Mouse (Mus musculus) gonadal fat pad, adult 2 months (tissue): ENCODE results near the gene Snip1. TPM values are rescaled to one million over a fixed set of nuclear protein-coding genes. Genes with fewer than 3 reads are reported as not detected.

Source experiments
- DNase-seq: peaks from one replicate; pipeline ENCODE4 v3.0.0-alpha.2; 2012; ENCODE audit warnings: low read depth
- polyA plus RNA-seq: library from polyadenylated mRNA; depleted of rRNA; stranded (reverse); fragments of >200 nt; gene quantifications from 2 replicates; pipeline ENCODE4 v1.2.3, GENCODE M21; 2012; rRNA removed

Snip1 gene
- polyA plus RNA-seq, 1 experiment: 9.1 TPM

GRCm38 (mm10) chr4:125099458-125099857 is 33.0 kb downstream of the Snip1 start:
- DNase-seq: no peak

- DNase-seq: no peak
Measured at GRCm38 (mm10) chr4:125101334-125101733, 34.9 kb downstream of the Snip1 start.

- DNase-seq: no peak
Measured at GRCm38 (mm10) chr4:125105354-125105753, 38.9 kb downstream of the Snip1 start.

GRCm38 (mm10) chr4:125114638-125115037 is 48.2 kb downstream of the Snip1 start:
- DNase-seq: no peak

GRCm38 (mm10) chr4:125115081-125115480 is 48.6 kb downstream of the Snip1 start:
- no peak for DNase-seq

- no peak for DNase-seq
Measured at GRCm38 (mm10) chr4:125115710-125116089, 49.2 kb downstream of the Snip1 start.

GRCm38 (mm10) chr4:125116090-125116861 is 49.8 kb downstream of the Snip1 start:
- DNase-seq: no peak

GRCm38 (mm10) chr4:125116929-125117328 is 50.5 kb downstream of the Snip1 start:
- no peak for DNase-seq

- no peak for DNase-seq
Measured at GRCm38 (mm10) chr4:125117902-125118320, 51.4 kb downstream of the Snip1 start.

- DNase-seq: no peak
Measured at GRCm38 (mm10) chr4:125119070-125119469, 52.6 kb downstream of the Snip1 start.

- DNase-seq: no peak
Measured at GRCm38 (mm10) chr4:125119721-125120120, 53.2 kb downstream of the Snip1 start.

- no peak for DNase-seq
Measured at GRCm38 (mm10) chr4:125122431-125123278, 56.2 kb downstream of the Snip1 start.

GRCm38 (mm10) chr4:125123279-125123671 is 56.8 kb downstream of the Snip1 start:
- no peak for DNase-seq

Other genes starting within 250 kb of the Snip1 start
- 33.8 and 49.5 TPM in 2 replicates for gene Yrdc, start 216.0 kb upstream of the Snip1 start, polyA plus RNA-seq
- 76.3 and 77.6 TPM in 2 replicates for gene 1110065P20Rik, start 215.5 kb upstream of the Snip1 start, polyA plus RNA-seq
- 0.19 and 0.23 TPM in 2 replicates for gene Maneal, start 204.5 kb upstream of the Snip1 start, polyA plus RNA-seq
- 0.04 TPM in 1 of 2 replicates, not detected in the other for gene Epha10, start 185.8 kb upstream of the Snip1 start, polyA plus RNA-seq
- gene 9930104L06Rik, start 129.6 kb upstream of the Snip1 start, polyA plus RNA-seq: 13.3 and 14.8 TPM in 2 replicates
- gene Cdca8, start 127.4 kb upstream of the Snip1 start, polyA plus RNA-seq: 2.4 and 2.5 TPM in 2 replicates
- gene Rspo1, start 80.2 kb upstream of the Snip1 start, polyA plus RNA-seq: 18.3 and 27.2 TPM in 2 replicates
- 23.1 and 24.1 TPM in 2 replicates for gene Gnl2, start 50.1 kb upstream of the Snip1 start, polyA plus RNA-seq
- gene Dnali1, start 969 bp upstream of the Snip1 start, polyA plus RNA-seq: 2.0 and 4.0 TPM in 2 replicates
- 15.0 and 15.5 TPM in 2 replicates for gene Meaf6, start 18.5 kb downstream of the Snip1 start, polyA plus RNA-seq
- gene Zc3h12a, start 61.2 kb downstream of the Snip1 start, polyA plus RNA-seq: 6.1 and 7.6 TPM in 2 replicates